Mouse (Mus musculus) C2C12 (cell line): Measurements from ENCODE around the gene Naaladl1.

Source experiments
- CTCF ChIP-seq: IDR thresholded peaks from one replicate; pipeline ENCODE4 v1.5.1; 2011; ENCODE audit not compliant: control insufficient read depth, insufficient read depth, insufficient read length
- FOSL1 ChIP-seq: IDR thresholded peaks from one replicate; pipeline ENCODE4 v1.8.0; 2011; ENCODE audit warnings: mild to moderate bottlenecking, low read length; ENCODE audit not compliant: poor library complexity, insufficient read depth, severe bottlenecking
- MYOD1 ChIP-seq: IDR thresholded peaks from one replicate; pipeline ENCODE4 v1.6.1; 2011; ENCODE audit warnings: low read depth; ENCODE audit not compliant: control insufficient read depth, insufficient read length
- USF1 ChIP-seq: IDR thresholded peaks from one replicate; pipeline ENCODE4 v1.6.1; 2011; ENCODE audit warnings: low read depth, mild to moderate bottlenecking, control low read depth, moderate library complexity

DNA sequence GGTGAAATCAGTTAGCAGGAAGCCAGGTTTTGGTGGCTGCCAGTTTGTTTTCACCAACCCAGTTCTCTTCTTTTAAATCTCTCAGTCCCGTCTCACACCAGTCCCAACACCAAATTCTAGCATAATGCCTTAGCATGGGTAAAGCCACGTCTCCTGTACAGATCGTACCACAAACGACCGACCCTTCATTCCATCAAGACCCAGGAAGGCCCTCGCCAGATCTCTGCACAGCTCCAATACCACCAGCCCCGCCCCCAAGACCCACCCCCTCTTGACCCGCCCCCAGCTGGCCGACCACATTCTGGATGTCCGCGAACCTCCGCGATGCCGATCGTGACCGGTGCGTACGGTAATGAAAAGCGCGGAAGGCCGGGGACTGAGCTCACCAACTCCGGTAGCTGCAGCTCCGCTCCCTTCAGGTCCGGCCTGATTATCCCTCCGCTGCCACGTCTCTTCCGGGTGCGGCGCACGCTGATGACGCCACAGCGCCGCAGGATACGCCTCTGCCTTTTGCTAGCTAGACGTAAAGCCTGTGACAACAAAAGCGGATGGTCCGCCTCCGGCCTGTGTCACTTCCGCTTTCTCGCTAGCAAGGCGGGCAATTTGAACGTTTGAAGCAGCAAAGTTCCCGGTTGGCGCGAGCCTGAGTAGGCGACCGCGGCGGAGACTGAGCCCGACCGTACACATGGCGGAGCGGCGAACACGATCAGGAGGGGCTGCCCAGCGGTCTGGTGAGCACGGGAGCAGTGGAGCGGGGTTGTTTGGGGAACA is 20.9 kb upstream of the Naaladl1 start, which contains the start of the genes Zfpl1 and Cdca5:
- no peak for TF ChIP-seq FOSL1
- TF ChIP-seq CTCF: no peak
- TF ChIP-seq USF1: no peak
- no peak for TF ChIP-seq MYOD1
